Mouse (Mus musculus) ovary, postnatal 36 days (tissue): ENCODE data around the gene Tspan12.
"Not testable (repeated sequence)": the region's sequence is repeated elsewhere in the genome, so short reads cannot be mapped to it uniquely, and the experiment has no call there.

Source experiments
- DNase-seq: peaks from one replicate; pipeline ENCODE4 v3.0.0; 2022; ENCODE audit warnings: low spot score, mixed read lengths

The Tspan12 gene

GRCm38 (mm10) chr6:21828001-21828400 is 24.3 kb downstream of the Tspan12 start:
- no peak for DNase-seq

- no peak for DNase-seq
These were observed 28.6 kb downstream of the Tspan12 start for GRCm38 (mm10) chr6:21823694-21824093.

DNA sequence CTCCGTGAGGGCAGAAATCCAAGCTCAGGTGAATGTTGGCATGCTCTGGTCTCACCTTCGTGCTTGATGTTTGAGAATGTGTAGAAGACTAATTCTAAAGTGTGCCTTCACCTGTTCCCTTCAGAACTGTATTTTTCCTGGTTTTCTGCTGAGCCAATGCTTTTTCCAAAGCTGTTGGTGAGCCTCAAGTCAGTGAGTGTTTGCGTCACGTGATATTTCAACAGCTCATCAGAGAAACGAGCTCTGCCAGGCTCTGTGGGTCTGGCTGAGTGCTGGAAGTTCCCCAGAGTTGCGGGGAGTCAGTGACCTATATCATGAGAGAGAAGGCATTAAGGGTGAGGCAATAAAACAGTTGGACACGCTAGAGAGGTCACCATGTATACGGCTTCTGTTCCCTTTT is 29.0 kb downstream of the Tspan12 start:
- DNase-seq = no peak

DNA sequence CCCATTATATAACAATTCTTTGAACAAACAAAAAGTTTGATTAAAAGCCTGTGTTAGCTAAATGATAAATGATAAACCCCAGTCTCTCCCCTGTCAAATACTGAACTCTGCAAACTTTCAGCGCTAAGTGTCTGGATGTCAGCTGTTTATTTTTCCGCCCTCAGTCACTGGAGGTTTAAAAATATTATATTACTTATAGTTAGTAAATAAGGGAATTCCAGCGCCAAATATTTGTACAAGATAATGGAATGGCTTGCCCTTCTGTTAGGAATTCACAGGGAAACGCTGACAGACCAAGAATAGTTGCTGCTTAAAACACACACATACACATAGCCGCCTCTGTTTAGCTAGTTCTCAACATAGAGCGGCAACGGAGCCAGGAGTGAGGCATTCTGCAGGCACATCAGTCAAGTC is 29.6 kb downstream of the Tspan12 start:
- DNase-seq = no peak

DNA sequence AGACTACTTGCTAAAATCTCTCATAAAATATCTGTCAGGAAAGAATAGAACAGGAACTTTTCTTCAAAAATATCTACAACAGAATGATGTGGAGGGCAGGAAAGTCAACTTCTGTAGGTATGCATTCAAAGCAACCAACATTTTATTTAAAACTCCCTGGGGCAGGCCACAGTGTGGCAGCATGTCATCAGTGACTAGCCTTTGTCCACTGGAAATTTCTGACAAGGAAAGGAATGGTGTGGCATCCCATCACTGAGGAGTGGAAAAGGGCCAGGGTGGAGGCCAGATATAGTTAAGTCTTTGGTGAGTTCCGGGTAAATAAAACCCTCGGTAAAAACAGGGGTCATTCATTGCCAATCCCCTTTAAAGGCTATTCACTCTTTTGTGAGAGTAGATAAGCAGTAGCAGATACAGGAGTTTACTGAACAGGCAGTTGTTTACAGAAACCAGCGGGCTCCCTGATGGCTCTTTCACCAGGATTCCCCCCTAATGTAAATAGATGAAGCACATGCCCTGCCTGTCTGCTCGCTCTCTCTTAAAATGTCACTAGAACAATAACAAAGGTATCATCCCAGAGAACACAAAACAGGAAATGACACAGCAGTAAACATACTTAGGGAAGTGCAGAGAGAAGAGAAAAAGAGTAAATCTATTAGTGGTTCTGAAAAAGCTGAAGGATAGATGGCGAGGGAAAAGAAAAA is 34.1 kb downstream of the Tspan12 start:
- no peak for DNase-seq

DNA sequence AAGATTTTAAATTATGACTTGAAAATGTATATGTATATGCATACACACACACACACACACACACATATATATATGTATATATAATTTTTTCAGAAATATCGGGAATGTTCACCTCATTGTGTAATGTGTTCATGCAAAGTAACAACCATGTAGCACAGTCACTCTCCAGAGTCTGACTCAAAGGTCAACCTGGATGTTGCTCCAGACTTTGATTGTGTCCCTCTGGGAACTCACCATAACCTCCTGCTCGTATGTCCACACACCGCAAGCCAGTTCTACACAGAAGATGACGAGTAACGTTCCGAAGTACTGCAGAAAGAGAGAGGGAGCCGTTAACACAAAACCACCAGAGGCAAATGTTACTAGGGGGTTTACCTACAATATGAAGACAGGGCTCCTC is 46.3 kb downstream of the Tspan12 start:
- DNase-seq = no peak

DNA sequence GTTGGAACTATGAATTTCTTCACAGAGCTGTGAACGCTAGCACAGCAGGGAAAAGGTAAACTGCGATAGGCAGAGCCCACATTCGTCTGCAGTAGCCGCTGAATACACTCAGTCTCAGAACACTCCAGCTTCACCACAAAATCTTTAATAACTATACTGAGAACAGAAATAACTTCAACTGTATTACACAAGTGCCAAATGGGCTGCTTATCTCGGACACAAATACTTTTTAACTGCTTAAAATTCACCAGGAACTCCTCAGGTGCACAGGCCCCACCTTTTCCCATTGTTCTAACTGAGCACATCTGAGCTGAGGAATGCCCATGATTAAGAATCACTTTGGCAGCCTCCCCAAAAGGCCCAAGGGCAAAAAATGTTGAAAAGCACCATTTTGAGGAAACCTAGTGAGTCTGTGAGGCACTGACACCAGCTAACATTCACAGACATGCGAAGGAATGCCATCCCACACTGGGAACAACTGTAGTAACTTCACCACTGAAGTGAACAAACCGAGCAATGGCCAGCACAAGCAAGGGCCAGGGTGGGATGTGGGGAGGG is 47.2 kb downstream of the Tspan12 start:
- DNase-seq = no peak

GRCm38 (mm10) chr6:21803483-21804340 is 48.6 kb downstream of the Tspan12 start:
- no peak for DNase-seq

DNA sequence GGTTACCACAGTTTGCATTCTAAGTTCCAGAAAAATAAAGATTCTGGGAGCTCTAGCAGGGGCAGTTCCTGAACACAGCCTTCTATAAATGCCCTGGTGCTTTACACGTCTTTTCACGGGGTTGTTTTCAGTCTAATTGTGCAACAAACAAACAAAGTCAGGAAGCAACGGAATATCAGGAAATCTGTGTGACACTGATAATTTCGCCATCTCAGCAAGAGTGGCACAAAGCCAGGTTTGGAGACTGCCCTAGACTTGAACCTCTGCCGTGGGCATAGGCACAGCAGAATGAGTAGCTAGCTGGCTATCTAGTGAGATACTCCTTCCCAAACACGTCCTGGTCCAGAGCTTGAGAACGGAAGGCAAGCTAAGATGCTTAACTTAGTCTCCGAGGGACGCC is 53.7 kb downstream of the Tspan12 start:
- DNase-seq = no peak

- no peak for DNase-seq
These were observed 55.2 kb downstream of the Tspan12 start for GRCm38 (mm10) chr6:21797087-21797486.

- DNase-seq = no peak
These were observed 55.9 kb downstream of the Tspan12 start for GRCm38 (mm10) chr6:21796413-21796812.

GRCm38 (mm10) chr6:21795410-21795809 is 56.9 kb downstream of the Tspan12 start:
- no peak for DNase-seq

DNA sequence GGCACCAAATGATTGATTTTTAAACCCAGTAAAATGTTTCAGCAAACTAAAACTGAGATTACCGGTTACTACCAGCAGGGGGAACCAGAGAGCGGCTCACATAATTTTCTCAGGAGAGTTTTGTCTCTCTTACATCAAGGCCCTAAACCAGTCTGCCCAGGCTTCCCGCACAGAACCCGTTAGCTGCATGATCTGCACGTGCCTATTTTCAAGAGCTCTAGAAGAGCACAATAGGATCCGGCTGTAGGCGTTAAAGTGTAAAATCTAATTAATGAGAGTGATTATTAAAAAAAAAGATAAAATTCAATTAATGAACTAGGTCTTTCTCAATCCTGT is 57.3 kb downstream of the Tspan12 start:
- DNase-seq = peak; percentile 41

- no peak for DNase-seq
These were observed 57.8 kb downstream of the Tspan12 start for GRCm38 (mm10) chr6:21794337-21795071.

GRCm38 (mm10) chr6:21791307-21791706 is 61.0 kb downstream of the Tspan12 start:
- DNase-seq = no peak

- DNase-seq = no peak
These were observed 61.7 kb downstream of the Tspan12 start for GRCm38 (mm10) chr6:21790550-21791086.

GRCm38 (mm10) chr6:21790036-21790435 is 62.3 kb downstream of the Tspan12 start:
- DNase-seq = no peak

- DNase-seq = not testable (repeated sequence)
These were observed 62.7 kb downstream of the Tspan12 start for GRCm38 (mm10) chr6:21789582-21789981.

DNA sequence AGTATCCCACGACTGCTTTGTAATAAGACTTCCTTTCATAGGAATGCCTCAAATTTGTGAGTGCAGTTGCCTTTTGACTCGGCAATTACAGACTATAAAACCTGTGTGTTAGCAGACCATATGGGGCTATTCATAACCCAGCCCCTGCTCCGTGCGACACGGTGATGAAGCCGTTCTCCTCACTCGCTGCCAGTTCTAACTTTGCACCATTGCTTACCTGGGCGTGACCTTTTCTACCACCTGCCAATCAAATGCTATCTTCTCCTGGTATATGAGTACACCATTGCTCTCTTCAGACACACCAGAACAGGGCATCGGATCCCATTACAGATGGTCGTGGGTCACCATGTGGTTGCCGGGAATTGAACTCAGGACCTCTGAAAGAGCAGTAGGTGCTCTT is 64.6 kb downstream of the Tspan12 start:
- no peak for DNase-seq

- no peak for DNase-seq
These were observed 65.0 kb downstream of the Tspan12 start for GRCm38 (mm10) chr6:21787274-21787673.

DNA sequence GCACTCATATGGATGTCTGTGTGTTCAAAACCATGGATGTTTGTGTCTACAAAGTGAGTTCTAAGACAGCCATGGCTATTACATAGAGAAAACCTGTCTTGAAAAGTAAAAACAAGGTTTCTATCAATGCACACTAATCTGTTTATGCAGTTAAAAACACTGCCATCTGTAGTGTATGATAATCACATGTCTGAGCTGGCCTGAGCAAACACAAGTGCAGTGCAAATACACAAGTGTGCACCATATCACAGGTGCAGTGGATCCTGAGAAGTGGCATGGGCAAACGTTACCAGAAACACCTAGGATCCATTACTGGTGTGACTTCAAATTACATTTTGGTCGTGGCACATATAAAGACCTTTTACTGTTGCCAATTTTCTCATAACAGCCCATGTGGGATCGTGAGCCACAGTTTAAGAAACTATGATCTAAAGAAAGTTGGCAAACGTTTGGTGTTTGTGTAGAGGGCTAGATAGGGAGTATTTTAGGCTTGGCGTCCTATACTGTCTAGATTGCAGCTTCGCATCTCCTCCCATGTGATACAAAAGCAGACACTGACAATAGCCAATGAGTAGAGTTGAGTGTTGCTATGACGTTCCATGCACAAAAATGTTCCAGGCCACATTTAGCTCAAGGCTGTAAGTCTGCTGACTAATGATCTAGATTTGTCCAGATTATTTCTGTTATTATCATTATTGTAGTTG is 78.0 kb downstream of the Tspan12 start:
- DNase-seq = no peak

- no peak for DNase-seq
These were observed 82.9 kb downstream of the Tspan12 start for GRCm38 (mm10) chr6:21769447-21769809.
